Mouse (Mus musculus) activated CD4-positive, CD25-positive, alpha-beta regulatory T cell (primary cell): ENCODE measurements around the gene Rin3. TPM values are rescaled to one million over a fixed set of nuclear protein-coding genes. Genes with fewer than 3 reads are reported as not detected.

ENCODE experiments used
- polyA plus RNA-seq, 2 experiments: library from polyadenylated mRNA; unstranded; fragments of 100-300 nt; shearing (Covaris generic); gene quantifications; one replicate each; pipeline ENCODE4 v1.2.1; 2017

The Rin3 gene
- 10 to 100 TPM; 48.5 to 93.2 TPM for polyA plus RNA-seq

GRCm38 (mm10) chr12:102282763-102283482 is at the start of gene Rin3:
TSS of gene Rin3 (plus strand) at chr12:102283048.

GRCm38 (mm10) chr12:102439632-102440023 is 156.8 kb downstream of the Rin3 start, which contains the start of gene Lgmn:
TSS of gene Lgmn (minus strand) at chr12:102439813.

Other genes starting within 250 kb of the Rin3 start
- under 1 TPM in 1 of 2 experiments, not detected in 1; 0.16 TPM for gene Slc24a4, start 154.3 kb upstream of the Rin3 start, polyA plus RNA-seq
- gene Lgmn, start 156.8 kb downstream of the Rin3 start, polyA plus RNA-seq: 10 to 100 TPM; 40.1 to 82.1 TPM
- gene Golga5, start 186.1 kb downstream of the Rin3 start, polyA plus RNA-seq: 10 to 100 TPM; 45.0 to 55.4 TPM